Mouse (Mus musculus) CH12.LX (cell line): ENCODE measurements around the gene Slc12a7. TPM values are rescaled to one million over a fixed set of nuclear protein-coding genes. Genes with fewer than 3 reads are reported as not detected.
"Not testable (repeated sequence)": the region's sequence is repeated elsewhere in the genome, so short reads cannot be mapped to it uniquely, and the experiment has no call there.

Experiments used
- DNase-seq: peaks from one replicate; pipeline ENCODE4 v3.0.0-alpha.2; 2013; ENCODE audit errors: extremely low read depth
- H3K27ac ChIP-seq: 2 replicates; pipeline ENCODE4 v1.5.1; 2012; ENCODE audit warnings: low read depth, mild to moderate bottlenecking, control low read depth, moderate library complexity; ENCODE audit not compliant: insufficient read depth
- H3K27me3 ChIP-seq: replicated peaks from 2 replicates; pipeline ENCODE3; 2012; ENCODE audit warnings: inconsistent platforms
- H3K36me3 ChIP-seq, 2 experiments: replicated peaks in 1 of 2; 2 replicates each; pipeline versions ENCODE3 to v1.6.1; 2012; ENCODE audit warnings: inconsistent platforms in 1 of 2, low read length in 1 of 2, mild to moderate bottlenecking in 1 of 2, mixed read lengths in 1 of 2, moderate library complexity in 1 of 2; ENCODE audit not compliant: control insufficient read depth in 1 of 2, insufficient read depth in 1 of 2
- H3K4me1 ChIP-seq, 2 experiments: 2 replicates each; pipeline ENCODE4 v1.6.1; 2012; ENCODE audit warnings: inconsistent platforms in 1 of 2, moderate library complexity in 1 of 2; ENCODE audit not compliant: insufficient read depth in 2 of 2, control insufficient read depth in 1 of 2
- H3K4me2 ChIP-seq: 2 replicates; pipeline ENCODE4 v1.6.1; 2012; ENCODE audit warnings: low read depth, mild to moderate bottlenecking, control low read depth; ENCODE audit not compliant: poor library complexity, insufficient read depth, severe bottlenecking
- H3K4me3 ChIP-seq, 3 experiments: fragments of 150-350 bp in 1 of 3; sonication (generic) in 1 of 3; replicated peaks in 1 of 3; 2 replicates each; pipeline versions ENCODE3 to v1.5.1; 2011 to 2012; ENCODE audit warnings: low read depth in 2 of 3, low read length in 2 of 3, mild to moderate bottlenecking in 2 of 3, moderate library complexity in 2 of 3, control low read depth in 1 of 3, improper control_type of control experiment in 1 of 3, inconsistent platforms in 1 of 3, mixed read lengths in 1 of 3; ENCODE audit not compliant: poor library complexity in 1 of 3
- H3K79me2 ChIP-seq: replicated peaks from 2 replicates; pipeline ENCODE4 v1.6.1; 2012; ENCODE audit warnings: mild to moderate bottlenecking, moderate library complexity; ENCODE audit not compliant: control insufficient read depth, poor library complexity, insufficient read depth, severe bottlenecking; ENCODE audit errors: extremely low read depth
- H3K9ac ChIP-seq: 2 replicates; pipeline ENCODE4 v1.6.1; 2012; ENCODE audit warnings: low read depth, mild to moderate bottlenecking, control low read depth, moderate library complexity; ENCODE audit not compliant: insufficient read depth
- H3K9me3 ChIP-seq: replicated peaks from 2 replicates; pipeline ENCODE3; 2012; ENCODE audit warnings: low read length, inconsistent platforms, mixed read lengths
- CHD2 ChIP-seq: IDR thresholded peaks from 2 replicates; pipeline ENCODE4 v1.6.1; 2011; ENCODE audit warnings: low read length, improper control_type of control experiment
- E2F4 ChIP-seq: IDR thresholded peaks from 2 replicates; pipeline ENCODE4 v1.6.1; 2011; ENCODE audit warnings: low read depth, low read length, improper control_type of control experiment; ENCODE audit not compliant: insufficient replicate concordance
- ELF1 ChIP-seq: IDR thresholded peaks from 2 replicates; pipeline ENCODE4 v1.6.1; 2014; ENCODE audit warnings: low read depth, mild to moderate bottlenecking, inconsistent platforms, low read length, improper control_type of control experiment
- EP300 ChIP-seq: IDR thresholded peaks from 2 replicates; pipeline ENCODE4 v1.6.1; 2011; ENCODE audit warnings: low read length, improper control_type of control experiment
- IRF4 ChIP-seq: IDR thresholded peaks from 2 replicates; pipeline ENCODE4 v1.6.1; 2014; ENCODE audit warnings: low read depth, mild to moderate bottlenecking, inconsistent platforms, low read length, improper control_type of control experiment
- MAFK ChIP-seq: IDR thresholded peaks from 2 replicates; pipeline ENCODE4 v1.6.1; 2011; ENCODE audit warnings: low read length, improper control_type of control experiment; ENCODE audit not compliant: insufficient replicate concordance
- MXI1 ChIP-seq: IDR thresholded peaks from 2 replicates; pipeline ENCODE4 v1.6.1; 2011; ENCODE audit warnings: mild to moderate bottlenecking, low read depth, low read length, improper control_type of control experiment
- NELFE ChIP-seq: IDR thresholded peaks from 2 replicates; pipeline ENCODE4 v1.6.1; 2011; ENCODE audit warnings: low read depth, low read length, improper control_type of control experiment
- NRF1 ChIP-seq: IDR thresholded peaks from 2 replicates; pipeline ENCODE4 v1.6.1; 2014; ENCODE audit warnings: low read depth, mild to moderate bottlenecking, inconsistent platforms, low read length, improper control_type of control experiment, moderate library complexity
- POLR2AphosphoS2 ChIP-seq: IDR thresholded peaks from 2 replicates; pipeline ENCODE4 v1.6.1; 2011; ENCODE audit warnings: low read depth, low read length, improper control_type of control experiment
- RAD21 ChIP-seq: IDR thresholded peaks from 2 replicates; pipeline ENCODE4 v1.6.1; 2011; ENCODE audit warnings: low read depth, mild to moderate bottlenecking, low read length, improper control_type of control experiment, moderate library complexity
- SIN3A ChIP-seq: IDR thresholded peaks from 2 replicates; pipeline ENCODE4 v1.6.1; 2012; ENCODE audit warnings: low read length, improper control_type of control experiment, inconsistent platforms
- SMC3 ChIP-seq: IDR thresholded peaks from 2 replicates; pipeline ENCODE4 v1.6.1; 2011; ENCODE audit warnings: low read depth, low read length, improper control_type of control experiment
- TCF12 ChIP-seq: IDR thresholded peaks from 2 replicates; pipeline ENCODE4 v1.6.1; 2014; ENCODE audit warnings: low read depth, mild to moderate bottlenecking, inconsistent platforms, low read length, improper control_type of control experiment
- USF2 ChIP-seq: conservative IDR thresholded peaks from 2 replicates; pipeline ENCODE4 v1.6.1; 2011; ENCODE audit warnings: low read depth, low read length, improper control_type of control experiment
- ZC3H11A ChIP-seq: IDR thresholded peaks from 2 replicates; pipeline ENCODE4 v1.6.1; 2012; ENCODE audit warnings: low read depth, mild to moderate bottlenecking, inconsistent platforms, low read length, improper control_type of control experiment
- ZMIZ1 ChIP-seq: IDR thresholded peaks from 2 replicates; pipeline ENCODE4 v1.6.1; 2012; ENCODE audit warnings: low read depth, mild to moderate bottlenecking, inconsistent platforms, low read length, improper control_type of control experiment
- dilution Hi-C: fragments of 300-500 bp; cut with MboI; formaldehyde crosslinking; loops from 2 replicates; pipeline ENCODE4 v1.14.3; 2020; ENCODE audit warnings: low sequenced_read_pairs; ENCODE audit not compliant: extremely low pct_unique_long_range_greater_than_20kb, extremely low pct_ligation_motif_present
- in situ Hi-C: fragments of 300-500 bp; cut with MboI; formaldehyde crosslinking; loops from 3 replicates; pipeline ENCODE4 v1.14.3; 2019; ENCODE audit warnings: low sequenced_read_pairs, low pct_ligation_motif_present, low pct_unique_long_range_greater_than_20kb, mixed read lengths
- polyA plus RNA-seq: library from polyadenylated mRNA; unstranded; fragments of >175 nt; gene quantifications from 2 replicates; pipeline ENCODE4 v1.2.1, GENCODE M21; 2012; ENCODE audit warnings: low read depth; ENCODE audit not compliant: insufficient read length
- total RNA-seq, 2 experiments: library from RNA; depleted of rRNA; stranded (reverse); fragments of 300-350 nt in 1 of 2; fragments of >200 nt in 1 of 2; gene quantifications; 2 replicates each; pipeline ENCODE4 v1.2.3; 2012 to 2014

The Slc12a7 gene
- total and polyA plus RNA-seq, 3 experiments: 1.0 to 5.8 (median 2.5) TPM

- no peak overlapping the region for H3K27ac ChIP-seq
- no peaks in the 10 kb centered on the region for H3K36me3 ChIP-seq
- H3K9ac ChIP-seq: no peak overlapping the region
- no peaks in the 10 kb centered on the region for H3K79me2 ChIP-seq
- no peak overlapping the region for H3K4me3 ChIP-seq
- in situ Hi-C loops: no loop called here
- H3K4me2 ChIP-seq: no peak overlapping the region
- no peak for DNase-seq
- TF ChIP-seq IRF4 (no peak), ZC3H11A (no peak), SIN3A (no peak), MAFK (0 out of 2 replicates have a peak, but pooled peaks have one; percentile 18)
- TF ChIP-seq, all 38 proteins: peak for 1
- no peaks in the 10 kb centered on the region for H3K27me3 ChIP-seq
- H3K9me3 ChIP-seq: no peaks in the 10 kb centered on the region
- H3K4me1 ChIP-seq: peaks cover 0 to 1% of the 10 kb centered on the region in 2 experiments; a peak in 1 of 4 replicates
- dilution Hi-C loops: no loop called here
Measured at GRCm38 (mm10) chr13:73735928-73736327, 3.0 kb downstream of the Slc12a7 start.

- TF ChIP-seq EP300 (no peak), ELF1 (no peak), NRF1 (no peak), CHD2 (no peak), SMC3 (no peak), USF2 (no peak), ZMIZ1 (no peak), TCF12 (no peak), SIN3A (no peak), NELFE (no peak), E2F4 (no peak), RAD21 (no peak), ZC3H11A (no peak), POLR2AphosphoS2 (no peak), MXI1 (no peak), IRF4 (no peak)
- H3K27ac ChIP-seq: no peak overlapping the region
- no peaks in the 10 kb centered on the region for H3K79me2 ChIP-seq
- H3K9me3 ChIP-seq: no peaks in the 10 kb centered on the region
- H3K4me2 ChIP-seq: no peak overlapping the region
- H3K36me3 ChIP-seq: no peaks in the 10 kb centered on the region
- no peak overlapping the region for H3K4me3 ChIP-seq
- in situ Hi-C loops: no loop called here
- dilution Hi-C loops: no loop called here
- no peaks in the 10 kb centered on the region for H3K27me3 ChIP-seq
- no peak overlapping the region for H3K9ac ChIP-seq
- peaks cover 0 to 10% of the 10 kb centered on the region in 2 experiments; a peak in 1 of 4 replicates for H3K4me1 ChIP-seq
- no peak for DNase-seq
Measured at GRCm38 (mm10) chr13:73736943-73737342, 4.0 kb downstream of the Slc12a7 start.

GRCm38 (mm10) chr13:73740399-73740944, 7.6 kb downstream of the Slc12a7 start:
- dilution Hi-C loops, H3K9me3 ChIP-seq, DNase-seq, H3K79me2 ChIP-seq, H3K27me3 ChIP-seq, H3K4me3 ChIP-seq, H3K36me3 ChIP-seq, H3K4me2 ChIP-seq, H3K27ac ChIP-seq, in situ Hi-C loops, H3K9ac ChIP-seq: not testable (repeated sequence)
- H3K4me1 ChIP-seq: peaks cover 0 to 27% of the 10 kb centered on the region in 2 experiments; a peak in 2 of 4 replicates
